Mouse (Mus musculus) ES-E14 (cell line): Measurements from ENCODE around the gene Ttll5. TPM values are rescaled to one million over a fixed set of nuclear protein-coding genes. Genes with fewer than 3 reads are reported as not detected.

ENCODE experiments used
- DNase-seq: peaks from one replicate; pipeline ENCODE4 v3.0.0-alpha.2; 2013; ENCODE audit warnings: low read depth, low spot score
- H3K27ac ChIP-seq: 2 replicates; pipeline ENCODE4 v1.5.1; 2012; ENCODE audit warnings: low read depth, mild to moderate bottlenecking, low read length, moderate library complexity, mixed read lengths; ENCODE audit not compliant: poor library complexity, insufficient read depth, severe bottlenecking
- H3K36me3 ChIP-seq: 2 replicates; pipeline ENCODE4 v1.6.1; 2012; ENCODE audit warnings: mild to moderate bottlenecking, low read length, moderate library complexity, mixed read lengths; ENCODE audit not compliant: control insufficient read depth, poor library complexity, insufficient read depth, severe bottlenecking
- H3K4me1 ChIP-seq, 2 experiments: fragments of 150-350 bp in 1 of 2; sonication (generic) in 1 of 2; 2 replicates each; pipeline ENCODE4 v1.6.1; 2012; ENCODE audit warnings: low read length in 2 of 2, mild to moderate bottlenecking in 1 of 2, mixed read lengths in 1 of 2; ENCODE audit not compliant: control insufficient read depth in 2 of 2, insufficient read depth in 2 of 2, poor library complexity in 1 of 2
- H3K4me3 ChIP-seq, 2 experiments: fragments of 150-350 bp in 1 of 2; sonication (generic) in 1 of 2; 2 replicates each; pipeline ENCODE4 v1.5.1; 2012; ENCODE audit warnings: low read length in 2 of 2, low read depth in 1 of 2, mild to moderate bottlenecking in 1 of 2, mixed read lengths in 1 of 2; ENCODE audit not compliant: insufficient read depth in 1 of 2, poor library complexity in 1 of 2, severe bottlenecking in 1 of 2
- H3K9ac ChIP-seq: 2 replicates; pipeline ENCODE4 v1.6.1; 2012; ENCODE audit warnings: low read depth, mild to moderate bottlenecking, low read length, mixed read lengths; ENCODE audit not compliant: poor library complexity, insufficient read depth, severe bottlenecking
- H3K9me3 ChIP-seq: fragments of 150-350 bp; sonication (generic); 2 replicates; pipeline ENCODE4 v1.6.1; 2012; ENCODE audit warnings: low read depth, mild to moderate bottlenecking, low read length; ENCODE audit not compliant: control insufficient read depth, insufficient read depth
- CHD2 ChIP-seq: IDR thresholded peaks from 2 replicates; pipeline ENCODE4 v1.6.1; 2014; ENCODE audit warnings: mild to moderate bottlenecking, low read depth, low read length, inconsistent platforms
- HCFC1 ChIP-seq: IDR thresholded peaks from 2 replicates; pipeline ENCODE4 v1.6.1; 2012; ENCODE audit warnings: low read length, inconsistent platforms, borderline replicate concordance; ENCODE audit not compliant: insufficient read depth
- MAFK ChIP-seq: IDR thresholded peaks from 2 replicates; pipeline ENCODE4 v1.6.1; 2014; ENCODE audit warnings: mild to moderate bottlenecking, low read depth, low read length, inconsistent platforms; ENCODE audit not compliant: insufficient read depth
- ZC3H11A ChIP-seq: IDR thresholded peaks from 2 replicates; pipeline ENCODE4 v1.6.1; 2012; ENCODE audit warnings: low read depth, mild to moderate bottlenecking, inconsistent platforms, low read length, borderline replicate concordance
- ZNF384 ChIP-seq: IDR thresholded peaks from 2 replicates; pipeline ENCODE4 v1.6.1; 2012; ENCODE audit warnings: low read depth, low read length, inconsistent platforms
- in situ Hi-C, 2 experiments: fragments of 600-800 bp; cut with MboI; formaldehyde crosslinking; loops; one replicate each; pipeline ENCODE4 v1.15.1; 2025; ENCODE audit warnings: low sequenced_read_pairs in 2 of 2, inconsistent platforms in 1 of 2; ENCODE audit not compliant: unreplicated experiment in 2 of 2
- total RNA-seq: library from RNA; depleted of rRNA; stranded (reverse); fragments of 300-350 nt; gene quantifications from 2 replicates; pipeline ENCODE4 v1.2.3, GENCODE M21; 2012

Gene Ttll5
- total RNA-seq, 1 experiment = 18.6 TPM

DNA sequence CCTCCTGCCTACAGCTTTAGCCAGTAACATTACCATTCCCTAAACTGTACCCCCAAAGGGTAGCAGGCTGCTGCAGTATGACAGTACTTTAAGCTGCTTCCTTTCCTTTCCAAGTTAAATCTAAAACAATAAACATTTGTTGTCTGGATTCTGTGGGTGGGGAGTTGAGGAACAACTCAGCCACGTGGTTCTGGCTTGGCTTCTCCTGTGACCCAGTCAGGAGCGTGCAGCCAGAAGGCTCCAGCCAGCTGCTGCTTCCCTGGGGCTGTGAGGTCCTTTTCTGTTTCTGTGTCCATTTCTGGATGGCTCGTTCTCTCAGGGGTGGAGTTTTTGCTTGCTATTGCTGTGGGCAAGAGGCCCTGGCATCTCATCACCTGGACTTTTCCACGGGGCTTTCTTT lies 149.6 kb downstream of the Ttll5 start:
- no peak for DNase-seq
- Histone ChIP-seq H3K9me3 (no peaks in the 10 kb centered on the region), H3K9ac (no peak overlapping the region), H3K4me1 (peaks cover 0 to 13% of the 10 kb centered on the region in 2 experiments; a peak in 2 of 4 replicates), H3K27ac (no peak overlapping the region), H3K4me3 (no peak overlapping the region), H3K36me3 (no peaks in the 10 kb centered on the region; the same call in 1 of the 2 replicates)
- in situ Hi-C loops = no loop called here
- TF ChIP-seq HCFC1 (no peak), ZNF384 (no peak), ZC3H11A (no peak), MAFK (no peak), CHD2 (no peak)

- Histone ChIP-seq H3K27ac (no peak overlapping the region), H3K4me3 (no peak overlapping the region), H3K36me3 (no peaks in the 10 kb centered on the region; the same call in 1 of the 2 replicates), H3K9ac (no peak overlapping the region), H3K9me3 (no peaks in the 10 kb centered on the region), H3K4me1 (no peaks in the 10 kb centered on the region)
- in situ Hi-C loops = no loop called here
- no peak for TF ChIP-seq CHD2
- no peak for TF ChIP-seq HCFC1
- TF ChIP-seq ZC3H11A = no peak
- TF ChIP-seq ZNF384 = no peak
- no peak for TF ChIP-seq MAFK
- no peak for DNase-seq
These were observed 155.5 kb downstream of the Ttll5 start for GRCm38 (mm10) chr12:85979996-85980395.

- Histone ChIP-seq H3K4me1 (no peaks in the 10 kb centered on the region), H3K9ac (no peak overlapping the region), H3K4me3 (no peak overlapping the region), H3K36me3 (no peaks in the 10 kb centered on the region), H3K27ac (no peak overlapping the region), H3K9me3 (no peaks in the 10 kb centered on the region)
- DNase-seq = no peak
- TF ChIP-seq ZC3H11A = no peak
- no peak for TF ChIP-seq HCFC1
- TF ChIP-seq ZNF384 = no peak
- no peak for TF ChIP-seq MAFK
- TF ChIP-seq CHD2 = no peak
- in situ Hi-C loops = no loop called here
These were observed 161.1 kb downstream of the Ttll5 start for GRCm38 (mm10) chr12:85985524-85985923.

GRCm38 (mm10) chr12:85986024-85986423 lies 161.6 kb downstream of the Ttll5 start:
- H3K4me3 ChIP-seq = no peak overlapping the region
- H3K36me3 ChIP-seq = no peaks in the 10 kb centered on the region
- H3K4me1 ChIP-seq = no peaks in the 10 kb centered on the region
- no peak overlapping the region for H3K9ac ChIP-seq
- no peak for TF ChIP-seq MAFK
- no peak for TF ChIP-seq HCFC1
- TF ChIP-seq ZNF384 = no peak
- TF ChIP-seq CHD2 = no peak
- H3K27ac ChIP-seq = no peak overlapping the region
- H3K9me3 ChIP-seq = no peaks in the 10 kb centered on the region
- in situ Hi-C loops = no loop called here
- DNase-seq = no peak
